ENCODE assay signal across 8 mouse cellular contexts in genomic region chr17:28026111-28026872, GRCm38 (mm10). TPM values are rescaled to one million over a fixed set of nuclear protein-coding genes. Genes with fewer than 3 reads are reported as not detected.
DNase-seq lines count a peak whose midpoint lies in the region; ATAC-seq lines count a peak whose summit lies in the region.
"Had no signal": no experiment of that assay in that cellular context is flagged by ENCODE, and none has a peak within 500 bp of the region (broad histone marks: within the 10 kb centered on the region; RNA-seq: fewer than 3 reads in every experiment).

No protein-coding gene starts in this region.

- DNase-seq in kidney, adult 8-10 months, result peak; percentile 75 to 79
- DNase-seq in lung, postnatal 10 days, result peak; percentile 82
- DNase-seq in testis, postnatal 10 days (ENCODE audit: low spot score), result no peak
- no peak for DNase-seq in left cerebral cortex, adult 8-10 months (ENCODE audit: low spot score in 2 of 2)

- H3K4me1 ChIP-seq in forebrain, embryonic 12.5 days, result peaks cover 60% of the 10 kb centered on the region

- H3K4me3 ChIP-seq in forebrain, embryonic 12.5 days (replicated peaks), result no peak overlapping the region

- no peak overlapping the region for H3K4me2 ChIP-seq in forebrain, embryonic 12.5 days

- H3K27ac ChIP-seq in forebrain, embryonic 12.5 days, result peak overlapping the region; percentile 78
- H3K27ac ChIP-seq: liver, embryonic 14.5 days had no signal

- WGBS in forebrain, embryonic 12.5 days, result 88% methylated on average over 14 of the region's 14 CpGs

- no peak overlapping the region for H3K9ac ChIP-seq in forebrain, embryonic 12.5 days
- H3K9ac ChIP-seq: liver, embryonic 14.5 days had no signal

- 0 out of 2 replicates have a peak, but pooled peaks cover 2% of the 10 kb centered on the region for H3K27me3 ChIP-seq in forebrain, embryonic 12.5 days

- 0 out of 2 replicates have a peak, but pooled peaks cover 5% of the 10 kb centered on the region for H3K36me3 ChIP-seq in forebrain, embryonic 12.5 days (replicated peaks)

- no peaks in the 10 kb centered on the region for H3K9me3 ChIP-seq in forebrain, embryonic 12.5 days

- peak; percentile 38; the same call in 1 of the 2 replicates for ATAC-seq in common myeloid progenitor, adult 5-6 weeks (replicated peaks; ENCODE audit: low read depth, poor library complexity, severe bottlenecking)
- ATAC-seq in forebrain, embryonic 12.5 days (ENCODE audit: low FRiP score), result no peak
- ATAC-seq in granulocyte monocyte progenitor cell, adult 5-6 weeks (replicated peaks; ENCODE audit: poor library complexity, severe bottlenecking), result no peak; the same call in 1 of the 2 replicates

RNA-seq across cellular contexts. Expression of gene Tcp11, which starts 54.1 kb away (rescaled TPM):
- total RNA-seq in common myeloid progenitor, adult 5-6 weeks (2017), result 2.2 TPM in 1 of 2 replicates, not detected in the other
- polyA plus RNA-seq in forebrain, embryonic 12.5 days (2016; fragmentation: Nextera tagmentation; extraction: Ambion mirVana), result 1.1 and 1.6 TPM in 2 replicates
- total RNA-seq in left cerebral cortex, adult 8-10 months (2022), result 1 to 10 TPM in 1 of 4 experiments, under 1 TPM in 3; 0.41 to 1.0 (median 0.56) TPM
- total RNA-seq in granulocyte monocyte progenitor cell, adult 5-6 weeks (2014; fragmentation: Nextera tagmentation), result 0.60 TPM in 1 of 2 replicates, not detected in the other
- 2.1 and 2.4 TPM in 2 replicates for total RNA-seq in granulocyte monocyte progenitor cell, adult 5-6 weeks (2017)

Comparison
In these comparisons a context has a peak if more than half of its experiments do, and no peak if none do; other contexts are left out.
1. DNase-seq: peak in kidney, adult 8-10 months (2 of 2) and lung, postnatal 10 days (single experiment); none in testis, postnatal 10 days (single experiment) and left cerebral cortex, adult 8-10 months (0 of 2).